Mouse (Mus musculus): ENCODE measurements around the gene Cox4i1. TPM values are rescaled to one million over a fixed set of nuclear protein-coding genes. Genes with fewer than 3 reads are reported as not detected.

The Cox4i1 gene
- polyA plus RNA-seq (2016; fragmentation: Nextera tagmentation; extraction: Ambion mirVana): 876 and 921 TPM in 2 replicates

- peak; percentile 94 for ATAC-seq (ENCODE audit: low FRiP score)
- peak within 1 kb of the TSS; percentile 95 for H3K9ac ChIP-seq
- peaks cover 36% of the 10 kb centered on the region for H3K36me3 ChIP-seq
- H3K27me3 ChIP-seq: no peaks in the 10 kb centered on the region
- H3K9me3 ChIP-seq (replicated peaks): no peaks in the 10 kb centered on the region
- H3K27ac ChIP-seq: peak within 1 kb of the TSS; percentile 86
- peaks cover 46% of the 10 kb centered on the region for H3K4me1 ChIP-seq
- WGBS: under 1% methylated on average over 84 of the region's 105 CpGs
- H3K4me2 ChIP-seq (replicated peaks): peak within 1 kb of the TSS; percentile 91
- H3K4me3 ChIP-seq: peak within 1 kb of the TSS; percentile 75
These were observed at the start of gene Cox4i1, which contains the start of gene Gm27021 for GRCm38 (mm10) chr8:120667561-120668373. Gene Cox4i1, plus strand, starts transcription at chr8:120668222. Gene Gm27021, minus strand, starts transcription at chr8:120668079.

- no peaks in the 10 kb centered on the region for H3K9me3 ChIP-seq (replicated peaks)
- peaks cover 37% of the 10 kb centered on the region for H3K4me1 ChIP-seq
- ATAC-seq (ENCODE audit: low FRiP score): no peak
- WGBS: 73% methylated on average over 11 of the region's 11 CpGs
- H3K9ac ChIP-seq: no peak overlapping the region
- H3K27me3 ChIP-seq: no peaks in the 10 kb centered on the region
- no peak overlapping the region for H3K4me2 ChIP-seq (replicated peaks)
- no peak overlapping the region for H3K27ac ChIP-seq
- H3K36me3 ChIP-seq: no peaks in the 10 kb centered on the region
- no peak overlapping the region for H3K4me3 ChIP-seq
These were observed 48.5 kb upstream of the Cox4i1 start for GRCm38 (mm10) chr8:120619235-120620180.

- WGBS: 54% methylated on average over 7 of the region's 7 CpGs
- H3K27ac ChIP-seq: no peak overlapping the region
- ATAC-seq (ENCODE audit: low FRiP score): no peak
These were observed 47.6 kb upstream of the Cox4i1 start for GRCm38 (mm10) chr8:120620441-120620840.

GRCm38 (mm10) chr8:120622161-120622560 lies 45.9 kb upstream of the Cox4i1 start:
- Histone ChIP-seq H3K4me3 (no peak overlapping the region), H3K27me3 (no peaks in the 10 kb centered on the region), H3K9ac (no peak overlapping the region), H3K9me3 (replicated peaks) (no peaks in the 10 kb centered on the region), H3K27ac (no peak overlapping the region), H3K4me1 (peaks cover 20% of the 10 kb centered on the region), H3K36me3 (no peaks in the 10 kb centered on the region), H3K4me2 (replicated peaks) (no peak overlapping the region)
- ATAC-seq (ENCODE audit: low FRiP score): no peak
- WGBS: 79% methylated on average over 14 of the region's 14 CpGs

More at GRCm38 (mm10) chr8:120620441-120620840, 47.6 kb upstream of the Cox4i1 start:
- H3K9ac ChIP-seq: no peak overlapping the region
- H3K9me3 ChIP-seq (replicated peaks): no peaks in the 10 kb centered on the region
- H3K27me3 ChIP-seq: no peaks in the 10 kb centered on the region
- no peak overlapping the region for H3K4me2 ChIP-seq (replicated peaks)
- peaks cover 36% of the 10 kb centered on the region for H3K4me1 ChIP-seq
- no peak overlapping the region for H3K4me3 ChIP-seq
- no peaks in the 10 kb centered on the region for H3K36me3 ChIP-seq

- H3K9ac ChIP-seq: no peak overlapping the region
- no peak for ATAC-seq (ENCODE audit: low FRiP score)
- no peak overlapping the region for H3K27ac ChIP-seq
- H3K4me3 ChIP-seq: no peak overlapping the region
- H3K36me3 ChIP-seq: no peaks in the 10 kb centered on the region
- no peaks in the 10 kb centered on the region for H3K9me3 ChIP-seq (replicated peaks)
- H3K4me2 ChIP-seq (replicated peaks): no peak overlapping the region
- no peaks in the 10 kb centered on the region for H3K27me3 ChIP-seq
- peaks cover 11% of the 10 kb centered on the region for H3K4me1 ChIP-seq
- WGBS: 29% methylated on average over 2 of the region's 2 CpGs
These were observed 44.4 kb upstream of the Cox4i1 start for GRCm38 (mm10) chr8:120623608-120624007.

- H3K9ac ChIP-seq: no peak overlapping the region
- no peak for ATAC-seq (ENCODE audit: low FRiP score)
- no peak overlapping the region for H3K27ac ChIP-seq
- H3K27me3 ChIP-seq: 0 out of 2 replicates have a peak, but pooled peaks cover 3% of the 10 kb centered on the region
- H3K4me3 ChIP-seq: no peak overlapping the region
- H3K4me2 ChIP-seq (replicated peaks): no peak overlapping the region
- WGBS: 65% methylated on average over 11 of the region's 11 CpGs
- H3K36me3 ChIP-seq: no peaks in the 10 kb centered on the region
- peaks cover 10% of the 10 kb centered on the region for H3K4me1 ChIP-seq
- no peaks in the 10 kb centered on the region for H3K9me3 ChIP-seq (replicated peaks)
These were observed 41.6 kb upstream of the Cox4i1 start for GRCm38 (mm10) chr8:120626461-120626860.

GRCm38 (mm10) chr8:120627298-120627697 lies 40.7 kb upstream of the Cox4i1 start:
- Histone ChIP-seq H3K4me2 (replicated peaks) (no peak overlapping the region), H3K4me3 (no peak overlapping the region), H3K36me3 (no peaks in the 10 kb centered on the region), H3K27ac (no peak overlapping the region), H3K9ac (no peak overlapping the region), H3K4me1 (peaks cover 3% of the 10 kb centered on the region; the same call in 1 of the 2 replicates), H3K9me3 (replicated peaks) (no peaks in the 10 kb centered on the region), H3K27me3 (0 out of 2 replicates have a peak, but pooled peaks cover 3% of the 10 kb centered on the region)
- ATAC-seq (ENCODE audit: low FRiP score): no peak
- 83% methylated on average over 5 of the region's 5 CpGs for WGBS

- Histone ChIP-seq H3K4me1 (peaks cover 17% of the 10 kb centered on the region), H3K4me3 (no peak overlapping the region), H3K9ac (no peak overlapping the region), H3K27me3 (peaks cover 29% of the 10 kb centered on the region), H3K4me2 (replicated peaks) (no peak overlapping the region), H3K36me3 (no peaks in the 10 kb centered on the region), H3K9me3 (replicated peaks) (no peaks in the 10 kb centered on the region), H3K27ac (no peak overlapping the region)
- WGBS: 28% methylated on average over 5 of the region's 5 CpGs
- ATAC-seq (ENCODE audit: low FRiP score): no peak
These were observed 38.0 kb upstream of the Cox4i1 start for GRCm38 (mm10) chr8:120630031-120630430.

GRCm38 (mm10) chr8:120630848-120631247 lies 37.2 kb upstream of the Cox4i1 start:
- ATAC-seq (ENCODE audit: low FRiP score): no peak
- no peak overlapping the region for H3K4me3 ChIP-seq
- no peaks in the 10 kb centered on the region for H3K9me3 ChIP-seq (replicated peaks)
- no peak overlapping the region for H3K9ac ChIP-seq
- H3K27ac ChIP-seq: no peak overlapping the region
- peaks cover 34% of the 10 kb centered on the region for H3K27me3 ChIP-seq
- peaks cover 17% of the 10 kb centered on the region for H3K4me1 ChIP-seq
- WGBS: 52% methylated on average over 6 of the region's 6 CpGs
- no peaks in the 10 kb centered on the region for H3K36me3 ChIP-seq
- H3K4me2 ChIP-seq (replicated peaks): no peak overlapping the region

GRCm38 (mm10) chr8:120631441-120632375 lies 36.3 kb upstream of the Cox4i1 start:
- Histone ChIP-seq H3K27ac (no peak overlapping the region), H3K4me3 (no peak overlapping the region), H3K36me3 (no peaks in the 10 kb centered on the region), H3K4me1 (peaks cover 17% of the 10 kb centered on the region), H3K4me2 (replicated peaks) (no peak overlapping the region), H3K9ac (no peak overlapping the region), H3K9me3 (replicated peaks) (no peaks in the 10 kb centered on the region), H3K27me3 (peaks cover 40% of the 10 kb centered on the region)
- 78% methylated on average over 21 of the region's 21 CpGs for WGBS
- no peak for ATAC-seq (ENCODE audit: low FRiP score)

- Histone ChIP-seq H3K9ac (0 out of 2 replicates have a peak overlapping the region, but pooled peaks have one; percentile 67), H3K4me1 (peaks cover 17% of the 10 kb centered on the region), H3K4me3 (peak overlapping the region; percentile 55), H3K4me2 (replicated peaks) (peak overlapping the region; percentile 96), H3K9me3 (replicated peaks) (no peaks in the 10 kb centered on the region), H3K27me3 (peaks cover 40% of the 10 kb centered on the region), H3K36me3 (no peaks in the 10 kb centered on the region), H3K27ac (no peak overlapping the region)
- ATAC-seq (ENCODE audit: low FRiP score): no peak
- 25% methylated on average over 17 of the region's 17 CpGs for WGBS
These were observed 34.9 kb upstream of the Cox4i1 start for GRCm38 (mm10) chr8:120632969-120633664.
